16 mouse cellular contexts compared by ENCODE assay signal in genomic region chr3:132812356-132812755, GRCm38 (mm10).
DNase-seq lines count a peak whose midpoint lies in the region; ATAC-seq and TF ChIP-seq lines count a peak whose summit lies in the region.
"Had no signal": no experiment of that assay in that cellular context is flagged by ENCODE, and none has a peak within 500 bp of the region (broad histone marks: within the 10 kb centered on the region; RNA-seq: fewer than 3 reads in every experiment).

No protein-coding gene starts in this region.

- no peaks in the 10 kb centered on the region for H3K9me3 ChIP-seq in intestine, embryonic 16.5 days (ENCODE audit: control insufficient read depth, low read length)
- H3K9me3 ChIP-seq: forebrain, embryonic 13.5 days; limb, embryonic 13.5 days had no signal

- no peak for ATAC-seq in intestine, embryonic 16.5 days
- ATAC-seq in megakaryocyte-erythroid progenitor cell, adult 5-6 weeks (replicated peaks; ENCODE audit: low FRiP score, low TSS enrichment, poor library complexity, severe bottlenecking): no peak
- ATAC-seq: forebrain, embryonic 13.5 days; liver, postnatal 0 days had no signal

- TF ChIP-seq CTCF in layer of hippocampus, adult 2 months (conservative IDR thresholded peaks at IDR 0.05): no peak

- DNase-seq in heart, adult 18-20 months: peak; percentile 29 to 38
- no peak for DNase-seq in heart, postnatal 25 days (ENCODE audit: low spot score)
- peak; percentile 27 to 54 for DNase-seq in heart, adult 9 months (ENCODE audit: low spot score in 2 of 2)
- DNase-seq in lung, postnatal 14 days: peak; percentile 47
- DNase-seq in layer of hippocampus, adult 2 months (ENCODE audit: low spot score in 2 of 2): no peak
- DNase-seq in left cerebral cortex, adult 8-10 months (ENCODE audit: low spot score in 2 of 2): no peak
- DNase-seq: cerebellum, adult 18-20 months; layer of hippocampus, postnatal 36 days; liver, postnatal 0 days; midbrain, embryonic 14.5 days; right cerebral cortex, postnatal 25 days; thymus, postnatal 25 days had no signal

- no peaks in the 10 kb centered on the region for H3K27me3 ChIP-seq in intestine, embryonic 16.5 days (replicated peaks; ENCODE audit: control insufficient read depth, insufficient read depth, low read length)
- H3K27me3 ChIP-seq: forebrain, embryonic 13.5 days; limb, embryonic 13.5 days had no signal

- H3K4me2 ChIP-seq in intestine, embryonic 16.5 days (ENCODE audit: low read depth, low read length): no peak overlapping the region
- H3K4me2 ChIP-seq: forebrain, embryonic 13.5 days; limb, embryonic 13.5 days had no signal

- H3K4me3 ChIP-seq in intestine, embryonic 16.5 days (ENCODE audit: low read length): no peak overlapping the region
- H3K4me3 ChIP-seq in layer of hippocampus, adult 2 months: no peak overlapping the region
- H3K4me3 ChIP-seq: forebrain, embryonic 13.5 days; limb, embryonic 13.5 days had no signal

- 0 out of 2 replicates have a peak overlapping the region, but pooled peaks have one; percentile 14 for H3K27ac ChIP-seq in intestine, embryonic 16.5 days (ENCODE audit: low read length)
- H3K27ac ChIP-seq in layer of hippocampus, adult 2 months: no peak overlapping the region
- H3K27ac ChIP-seq: forebrain, embryonic 13.5 days; limb, embryonic 13.5 days had no signal

- no peaks in the 10 kb centered on the region for H3K36me3 ChIP-seq in intestine, embryonic 16.5 days (ENCODE audit: control insufficient read depth, insufficient read depth, low read length)

- WGBS in intestine, embryonic 16.5 days: 50% methylated on average over 5 of the region's 5 CpGs

- 0 out of 2 replicates have a peak, but pooled peaks cover 5% of the 10 kb centered on the region for H3K4me1 ChIP-seq in intestine, embryonic 16.5 days (ENCODE audit: control insufficient read depth, insufficient read depth, low read length)
- H3K4me1 ChIP-seq: forebrain, embryonic 13.5 days had no signal

- intact Hi-C loops in heart, postnatal 25 days (cut with DNase I): no loop called here

- H3K9ac ChIP-seq in intestine, embryonic 16.5 days (ENCODE audit: low read depth, low read length): no peak overlapping the region
- H3K9ac ChIP-seq: forebrain, embryonic 13.5 days; limb, embryonic 13.5 days; liver, postnatal 0 days had no signal

Comparison
In these comparisons a context has a peak if more than half of its experiments do, and no peak if none do; other contexts are left out.
1. DNase-seq: peak in heart, adult 18-20 months (2 of 2), heart, adult 9 months (2 of 2) and lung, postnatal 14 days (single experiment); none in heart, postnatal 25 days (single experiment), layer of hippocampus, adult 2 months (0 of 2) and left cerebral cortex, adult 8-10 months (0 of 2).